Mouse (Mus musculus) retina, postnatal 7 days (tissue): ENCODE measurements at regions not wholly inside any gene's neighbourhood (a gene's known extent, or its start where the extent isn't known, plus 50 kb on each side); places are given as distances from the start of the nearest gene placed in this dataset.

Experiments
- DNase-seq: peaks from one replicate; pipeline ENCODE4 v3.0.0-alpha.2; 2012; ENCODE audit warnings: low read depth, low spot score

GRCm38 (mm10) chr3:51019650-51020346, 204.4 kb upstream of the Noct start:
- no peak for DNase-seq

- no peak for DNase-seq
Measured at GRCm38 (mm10) chr3:51024655-51025054, 199.6 kb upstream of the Noct start.

GRCm38 (mm10) chr3:51031821-51032220, 192.4 kb upstream of the Noct start:
- DNase-seq: no peak

GRCm38 (mm10) chr3:51033292-51033691, 191.0 kb upstream of the Noct start:
- no peak for DNase-seq

DNA sequence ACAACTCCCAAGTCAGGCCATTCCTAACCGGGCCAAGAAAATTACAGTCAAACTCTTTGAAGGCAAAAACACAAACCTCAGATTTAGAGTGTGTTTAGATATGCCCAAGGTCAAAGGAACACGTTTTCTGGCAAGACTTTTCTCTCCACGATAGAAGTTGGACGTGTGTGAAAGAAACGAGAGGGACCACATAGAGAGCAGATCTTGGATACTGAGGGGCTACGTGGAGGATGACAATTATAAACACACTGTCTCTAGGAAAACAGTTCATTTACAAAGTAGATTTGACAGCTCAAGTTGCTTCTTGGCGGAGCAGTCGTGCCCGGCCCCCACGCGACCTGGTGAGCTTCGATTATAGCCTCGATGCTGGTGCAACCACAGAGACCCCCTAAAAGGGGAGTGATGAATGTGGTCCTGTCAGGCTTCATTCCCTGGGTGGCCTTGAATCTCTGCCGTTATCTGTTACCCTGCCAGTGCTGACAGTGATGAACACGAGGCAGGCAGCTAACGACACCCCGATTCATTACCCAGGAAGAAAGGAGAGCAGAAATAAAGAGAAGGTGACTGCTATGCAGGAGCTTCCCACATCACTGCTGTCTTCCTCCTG, 187.4 kb upstream of the Noct start:
- no peak for DNase-seq

- DNase-seq: no peak
Measured at GRCm38 (mm10) chr3:51042223-51042846, 181.9 kb upstream of the Noct start.

DNA sequence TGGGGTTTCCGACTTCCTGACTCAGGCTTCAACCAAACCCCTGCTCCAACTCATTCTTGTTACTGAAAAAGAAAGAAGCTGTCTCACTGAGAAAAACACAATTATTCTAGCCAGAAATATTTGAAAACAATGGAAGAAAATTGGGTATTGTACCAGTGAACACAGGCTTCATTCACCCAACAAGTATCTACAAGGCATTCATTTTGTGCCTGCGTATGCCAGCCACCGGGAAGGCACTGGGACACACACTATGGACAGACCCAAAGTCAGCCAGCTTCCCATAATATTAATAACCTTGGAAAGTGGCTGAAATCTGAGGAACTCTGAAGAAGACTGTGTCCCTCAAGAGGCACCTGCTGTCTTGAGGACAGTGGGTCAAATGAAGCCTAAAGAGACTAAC, 175.5 kb upstream of the Noct start:
- DNase-seq: no peak

DNA sequence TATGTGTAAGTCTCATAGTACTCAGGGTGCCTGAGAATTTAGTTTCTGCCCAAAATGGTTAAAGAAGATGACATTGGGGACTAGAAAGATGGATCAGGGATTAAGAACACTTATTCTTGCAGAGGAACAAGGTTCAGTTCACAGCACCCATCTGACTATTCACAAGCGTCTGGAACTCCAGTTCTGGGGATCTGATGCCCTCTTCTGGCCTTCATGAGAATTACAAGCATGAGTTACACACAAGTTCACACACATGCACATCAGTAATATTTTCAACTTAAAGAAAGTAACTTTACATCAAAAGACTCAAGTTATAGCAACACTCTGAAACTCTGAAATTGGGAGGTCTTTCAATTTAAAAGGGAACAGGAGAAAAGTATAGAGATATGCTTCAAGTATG, 174.1 kb upstream of the Noct start:
- DNase-seq: no peak

DNA sequence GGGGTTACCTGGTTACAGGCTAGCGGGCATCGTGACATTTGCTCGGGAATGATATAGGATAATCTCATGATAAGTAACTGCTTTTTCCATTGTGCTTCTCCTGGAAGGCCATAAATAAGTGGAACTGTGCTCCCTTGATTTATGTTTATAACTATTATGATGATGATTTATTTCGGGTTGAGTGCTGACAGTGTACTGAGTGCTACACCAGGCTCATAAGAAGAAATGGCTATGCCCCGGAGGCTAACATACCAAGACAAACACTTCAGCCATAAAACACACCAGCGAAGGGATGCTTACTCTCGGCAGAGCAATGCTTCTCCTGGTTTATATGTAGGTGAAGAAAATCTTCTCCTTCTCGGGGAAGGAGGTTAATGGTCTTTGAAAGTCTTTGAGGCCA, 169.2 kb upstream of the Noct start:
- no peak for DNase-seq

DNA sequence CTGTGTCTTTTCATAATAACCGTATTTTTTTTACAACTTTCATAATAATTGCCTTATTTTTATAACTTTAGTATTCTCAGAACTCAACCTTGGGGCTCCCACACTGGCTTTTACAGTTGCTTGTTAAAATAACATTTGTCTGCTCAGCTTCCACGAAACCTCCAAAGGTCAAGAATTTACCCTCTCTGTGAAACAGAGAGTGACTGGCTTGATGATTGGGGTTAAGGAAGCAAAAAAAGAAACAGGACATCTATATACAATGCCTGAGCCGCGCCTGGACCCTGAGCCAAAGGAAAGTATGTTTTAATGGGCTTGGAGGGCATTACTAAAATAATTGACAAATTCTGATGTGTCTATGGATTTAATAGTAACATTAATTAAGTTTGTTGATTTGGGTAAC, 160.0 kb upstream of the Noct start:
- DNase-seq: no peak

GRCm38 (mm10) chr3:51066373-51066772, 157.9 kb upstream of the Noct start:
- DNase-seq: no peak

DNA sequence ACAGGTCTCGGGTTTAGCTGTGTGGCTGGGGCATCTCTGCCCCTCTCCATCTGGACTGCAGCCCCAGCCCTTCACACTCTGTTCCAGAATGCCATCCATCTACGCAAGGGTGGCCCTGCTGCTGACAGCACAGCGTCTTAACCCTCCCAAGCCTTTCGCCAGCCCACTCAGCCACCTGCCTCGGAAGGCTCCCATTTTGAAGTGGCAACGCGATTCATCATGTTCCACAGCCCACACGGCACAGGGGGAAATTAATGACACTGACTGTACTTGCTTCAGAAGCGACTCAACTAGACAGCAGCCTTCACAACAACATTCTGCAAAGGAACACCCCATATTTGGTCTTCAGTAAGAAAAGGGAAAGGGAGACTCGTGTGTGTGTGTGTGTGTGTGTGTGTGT, 151.8 kb upstream of the Noct start:
- DNase-seq: no peak

DNA sequence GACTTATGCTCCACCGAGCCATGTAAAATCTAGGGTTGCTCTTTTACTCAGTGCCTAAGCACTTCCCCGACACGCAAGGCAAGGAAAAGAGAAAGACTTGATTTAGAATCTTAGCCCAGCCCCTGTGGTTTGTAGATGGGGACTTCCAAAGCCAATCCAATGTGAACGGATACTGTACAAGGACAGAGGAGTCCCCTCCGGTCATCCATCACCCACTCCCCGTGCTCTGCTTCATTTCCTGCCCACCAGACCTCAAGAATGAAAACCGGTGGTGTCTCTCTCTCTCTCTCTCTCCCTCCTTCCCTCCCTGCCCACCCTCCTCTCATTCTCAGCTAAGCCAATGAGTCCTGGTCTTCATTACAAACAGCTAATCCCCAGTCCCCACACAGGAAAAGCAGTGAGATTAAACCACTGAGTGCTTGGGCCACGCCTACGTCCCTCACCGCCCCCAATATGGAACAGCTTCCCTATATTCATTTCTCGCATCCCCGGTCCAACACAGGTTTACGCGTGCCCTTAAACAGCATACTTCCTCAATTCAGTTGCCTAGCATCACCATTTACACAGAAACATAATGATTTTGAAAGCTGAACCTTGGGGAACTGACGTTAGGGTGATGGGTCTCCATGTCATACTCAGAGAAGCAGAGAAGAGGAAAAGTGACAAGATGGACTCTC, 151.1 kb upstream of the Noct start:
- no peak for DNase-seq

- DNase-seq: no peak
Measured at GRCm38 (mm10) chr3:51073743-51074319, 150.4 kb upstream of the Noct start.

DNA sequence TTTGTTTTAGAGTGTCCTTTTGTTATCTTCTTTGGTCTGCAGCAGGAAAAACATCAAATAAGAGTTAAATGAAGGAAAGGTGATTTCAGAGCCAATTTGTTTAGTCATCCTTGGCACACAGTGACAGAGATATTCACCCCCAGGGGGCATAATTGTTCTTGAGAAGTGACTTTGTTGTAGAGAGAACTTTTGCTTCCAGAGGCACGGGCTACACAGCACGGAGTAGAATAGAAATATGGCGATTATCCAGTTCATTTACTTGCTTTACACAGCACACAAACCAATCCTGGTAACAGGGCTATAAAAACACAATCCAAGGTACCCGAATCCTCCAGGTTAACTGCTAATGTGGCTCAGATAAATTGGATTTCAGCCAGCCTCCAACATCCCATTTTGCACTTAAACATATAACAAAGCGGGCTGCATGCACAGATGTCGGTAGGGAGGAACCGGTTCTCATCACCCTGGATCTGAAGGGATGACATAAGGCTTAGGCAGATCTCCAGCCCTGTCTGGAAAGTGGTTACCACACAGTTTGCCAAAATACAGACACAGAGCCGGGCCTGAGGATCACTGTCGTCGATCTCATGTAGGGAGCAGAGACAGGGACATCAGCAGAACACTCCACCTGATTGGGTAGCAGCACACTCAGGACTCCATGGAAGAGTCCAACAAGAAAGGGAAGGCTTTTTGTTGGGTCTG, 148.9 kb upstream of the Noct start:
- DNase-seq: no peak

GRCm38 (mm10) chr3:51078459-51078858, 145.8 kb upstream of the Noct start:
- no peak for DNase-seq

DNA sequence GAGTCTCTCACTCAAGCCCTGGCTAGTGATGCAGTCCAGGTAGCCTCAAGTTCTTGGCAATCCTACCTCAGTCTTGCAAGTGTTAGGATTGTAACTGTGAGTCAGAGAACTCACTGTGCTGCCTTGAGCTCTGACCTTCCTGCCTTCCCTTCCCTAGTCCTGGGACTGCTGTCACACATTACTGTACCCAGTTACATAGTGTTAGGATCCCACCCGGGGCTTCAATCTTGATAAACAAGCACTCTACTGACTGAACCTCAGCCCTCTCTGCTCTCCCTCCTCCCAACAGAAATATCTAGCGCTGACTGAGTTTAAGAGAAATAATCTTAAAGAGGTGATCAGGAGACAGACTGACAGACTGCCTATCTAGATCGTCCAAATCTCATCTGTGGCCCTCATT, 143.8 kb upstream of the Noct start:
- no peak for DNase-seq

DNA sequence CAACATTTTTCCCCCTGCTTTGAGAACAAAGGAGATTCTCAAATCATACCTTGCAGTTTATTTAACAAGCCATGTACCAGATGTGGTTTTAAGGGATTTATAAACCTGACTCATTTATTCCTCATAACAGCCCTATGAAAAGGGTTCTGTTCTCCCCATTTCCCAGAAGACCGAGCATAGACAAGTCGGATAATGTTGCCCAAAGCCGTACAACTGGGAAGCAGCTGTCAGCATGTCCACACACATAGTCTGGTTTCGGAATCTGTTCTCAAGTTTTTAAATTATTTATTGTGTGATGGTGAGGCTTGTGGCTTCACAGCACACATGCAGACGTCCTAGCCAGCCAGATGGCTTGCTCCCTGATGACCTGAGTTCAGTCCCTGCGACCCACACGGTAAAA, 143.4 kb upstream of the Noct start:
- no peak for DNase-seq

DNA sequence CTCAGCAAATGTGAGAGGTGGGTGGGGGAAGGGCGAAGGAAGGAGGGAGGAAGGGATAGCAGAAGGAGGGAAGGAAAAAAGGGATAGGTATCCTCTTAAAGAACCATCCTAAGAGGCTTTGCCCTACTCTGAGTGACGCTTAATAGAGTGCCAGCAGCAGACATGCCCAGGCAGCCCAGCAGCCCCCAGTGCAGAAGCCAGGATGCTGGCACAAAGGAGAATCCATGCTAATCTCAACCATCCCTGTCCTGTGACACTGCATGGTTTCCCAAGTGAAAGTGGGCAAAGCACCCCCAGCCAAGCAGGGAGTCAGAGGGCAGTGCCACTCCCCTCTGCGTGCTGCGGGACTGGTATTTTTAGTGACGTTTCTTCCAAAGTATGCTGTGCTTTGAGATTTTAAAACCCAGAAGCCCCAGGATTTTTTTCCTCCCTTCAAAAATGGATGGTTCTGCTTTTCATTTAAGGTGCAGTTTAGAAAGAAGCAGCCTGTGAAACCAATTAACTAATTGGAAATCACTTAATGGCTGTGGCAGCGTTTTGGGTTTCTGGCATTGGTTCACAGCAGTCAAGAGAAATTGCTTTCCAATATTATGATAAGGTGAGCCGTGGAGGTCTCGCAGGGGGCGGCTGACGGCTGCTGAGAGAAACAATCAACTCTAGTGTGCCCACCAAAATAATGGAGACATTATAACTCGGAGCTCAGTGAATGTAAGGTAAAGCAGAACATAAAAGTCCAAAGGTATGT, 141.2 kb upstream of the Noct start:
- DNase-seq: no peak

DNA sequence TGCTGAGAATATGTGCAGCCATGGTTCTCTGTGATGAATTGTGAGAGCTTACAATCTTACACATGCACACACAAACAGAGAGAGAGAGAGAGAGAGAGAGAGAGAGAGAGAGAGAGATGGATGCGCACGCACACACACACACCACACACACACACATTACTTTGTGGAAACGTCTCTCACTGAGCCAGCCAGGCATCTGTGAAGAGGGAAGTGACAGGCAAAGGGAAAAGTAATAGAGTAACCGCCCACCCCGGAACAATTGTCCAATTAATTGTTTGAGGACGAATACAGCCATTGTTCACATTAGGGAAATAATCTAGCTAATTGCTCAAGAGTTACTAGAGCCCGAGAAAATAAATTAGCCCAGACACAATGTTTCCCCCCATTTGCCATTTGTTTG, 140.7 kb upstream of the Noct start:
- DNase-seq: no peak

GRCm38 (mm10) chr3:51086441-51086849, 137.8 kb upstream of the Noct start:
- no peak for DNase-seq
